Mouse (Mus musculus) cerebellum, adult (tissue): ENCODE measurements at regions not wholly inside any gene's neighbourhood (a gene's known extent, or its start where the extent isn't known, plus 50 kb on each side); places are given as distances from the start of the nearest gene placed in this dataset.

ENCODE experiments used
- ATAC-seq: cut with Nextera tagmentation; 2 replicates; pipeline ENCODE4 v1.9.2; 2017; ENCODE audit warnings: mild to moderate bottlenecking, moderate library complexity, mixed read lengths; ENCODE audit not compliant: insufficient number of reproducible peaks, low FRiP score, low TSS enrichment

GRCm38 (mm10) chr19:18200105-18200782 lies 362.8 kb upstream of the Pcsk5 start:
- ATAC-seq: no peak

DNA sequence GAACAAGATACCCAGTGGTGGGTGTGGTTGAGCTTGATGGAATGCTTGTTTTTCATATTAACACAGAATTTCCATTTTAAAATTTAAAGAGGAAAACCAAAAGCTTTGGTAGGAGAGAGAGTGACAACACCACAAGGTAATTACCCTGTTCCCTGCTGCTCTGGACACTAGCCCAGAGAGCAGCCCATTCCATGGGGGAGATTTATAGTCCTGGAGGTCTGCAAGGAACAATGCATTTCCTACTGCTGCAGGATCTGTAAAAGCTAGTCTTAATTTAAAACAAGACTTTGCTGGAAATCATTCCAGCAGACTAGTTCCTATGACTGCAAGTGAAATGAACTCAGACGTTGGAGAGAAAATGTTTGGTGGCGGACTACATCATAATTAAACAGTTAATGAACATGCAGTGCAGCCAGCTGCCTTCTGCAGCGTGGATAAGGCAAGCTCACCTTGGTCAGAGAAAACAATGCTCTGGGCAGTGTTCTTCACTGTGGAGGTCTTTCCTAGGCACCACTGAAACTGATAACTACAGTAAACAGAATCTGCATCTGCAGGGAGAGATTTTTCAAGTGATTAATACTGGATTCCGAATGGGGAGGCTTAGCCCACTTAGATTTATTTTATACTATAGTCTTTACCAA lies 351.8 kb upstream of the Pcsk5 start:
- no peak for ATAC-seq

- no peak for ATAC-seq
These were observed 350.9 kb upstream of the Pcsk5 start for GRCm38 (mm10) chr19:18188122-18188866.

GRCm38 (mm10) chr19:18185767-18186554 lies 348.5 kb upstream of the Pcsk5 start:
- ATAC-seq: no peak

GRCm38 (mm10) chr19:18185211-18185610 lies 347.8 kb upstream of the Pcsk5 start:
- ATAC-seq: no peak

GRCm38 (mm10) chr19:18176200-18176599 lies 338.8 kb upstream of the Pcsk5 start:
- no peak for ATAC-seq

GRCm38 (mm10) chr19:18146494-18146893 lies 309.1 kb upstream of the Pcsk5 start:
- ATAC-seq: no peak

- no peak for ATAC-seq
These were observed 293.5 kb upstream of the Pcsk5 start for GRCm38 (mm10) chr19:18130936-18131335.

DNA sequence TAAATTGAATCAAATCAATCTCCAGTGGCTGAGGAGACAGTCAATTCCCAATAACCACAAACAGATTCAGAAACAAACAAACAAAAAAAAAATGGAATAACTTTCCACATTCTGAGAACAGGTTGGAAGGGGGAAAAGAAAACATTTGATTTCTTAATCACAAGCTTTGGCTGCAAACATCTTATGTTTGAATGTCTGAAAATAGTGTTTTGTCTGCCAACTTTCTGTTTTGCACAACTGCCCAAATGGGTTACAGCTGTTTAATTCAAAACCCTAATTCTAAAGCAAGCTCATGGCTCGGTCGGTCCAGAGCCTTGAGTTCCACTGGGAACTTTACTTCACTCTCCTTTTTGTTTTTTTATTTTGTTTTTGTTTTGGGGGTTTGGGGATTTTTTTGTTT lies 291.4 kb upstream of the Pcsk5 start:
- no peak for ATAC-seq

DNA sequence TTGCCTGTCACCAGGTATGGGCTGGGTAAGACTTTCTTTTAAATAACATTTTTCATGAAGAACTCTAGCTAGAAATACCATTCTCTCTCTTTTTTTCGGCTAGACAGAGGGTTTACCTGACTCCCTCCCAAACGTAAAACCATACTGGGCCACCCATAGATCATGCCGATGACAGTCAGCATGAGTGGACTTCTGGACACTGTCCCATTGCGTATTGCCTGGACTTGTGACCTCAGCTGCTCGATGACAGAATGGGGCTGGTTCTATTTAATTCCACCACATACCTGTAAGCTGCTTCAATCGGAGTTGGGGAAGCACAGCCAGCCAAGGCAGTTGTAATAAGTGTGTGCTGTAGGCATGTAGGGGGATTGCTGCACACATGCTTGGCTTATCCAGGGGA lies 268.8 kb upstream of the Pcsk5 start:
- ATAC-seq: no peak

GRCm38 (mm10) chr19:18104590-18104989 lies 267.2 kb upstream of the Pcsk5 start:
- no peak for ATAC-seq

DNA sequence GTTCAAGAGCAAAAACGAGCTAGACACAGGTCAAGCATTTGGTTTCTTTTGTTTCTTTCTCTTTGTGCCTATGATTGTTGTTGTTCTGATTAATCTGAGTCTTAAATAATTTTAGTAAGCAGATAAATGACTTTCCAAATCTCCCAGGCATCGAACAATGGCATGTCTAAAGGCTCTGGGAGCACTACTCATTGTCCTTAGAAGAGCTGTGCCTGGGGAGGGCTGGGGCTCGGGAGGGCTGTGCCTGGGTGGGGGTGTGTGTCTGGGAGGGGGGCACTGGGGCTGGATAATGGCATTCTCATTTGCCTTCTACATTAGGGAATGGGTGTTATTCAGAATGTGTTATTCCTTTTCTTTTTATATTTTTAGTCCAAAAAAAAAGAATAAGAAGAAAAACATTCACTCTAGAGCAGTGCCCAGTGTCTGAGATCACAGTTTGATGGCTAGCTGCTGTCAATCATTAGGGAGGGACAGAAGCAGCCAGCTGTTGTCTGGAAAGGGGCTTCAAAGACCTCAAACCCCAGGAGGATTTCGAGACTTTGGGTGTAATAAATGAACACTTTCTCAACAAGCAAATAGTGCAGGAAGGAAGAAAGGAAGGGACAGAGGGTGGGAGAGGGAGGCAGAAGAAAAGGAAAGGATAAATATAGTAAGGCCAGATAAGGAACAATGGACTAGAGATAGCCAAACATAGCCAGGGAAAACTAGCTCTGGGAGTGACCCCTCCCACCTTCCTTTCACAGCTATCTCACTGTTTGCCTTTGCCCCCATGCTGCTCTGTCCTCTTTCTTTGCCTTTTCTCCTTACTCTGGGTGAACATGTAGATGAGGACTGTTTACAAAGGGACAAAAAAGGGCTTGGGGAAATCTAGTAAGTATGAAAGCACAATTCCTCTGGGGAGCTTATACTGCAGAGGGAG lies 264.2 kb upstream of the Pcsk5 start:
- ATAC-seq: no peak

- peak; percentile 72; the same call in 1 of the 2 replicates for ATAC-seq
These were observed 245.9 kb upstream of the Pcsk5 start for GRCm38 (mm10) chr19:18083312-18083711.

- no peak for ATAC-seq
These were observed 231.5 kb upstream of the Pcsk5 start for GRCm38 (mm10) chr19:18068919-18069318.

DNA sequence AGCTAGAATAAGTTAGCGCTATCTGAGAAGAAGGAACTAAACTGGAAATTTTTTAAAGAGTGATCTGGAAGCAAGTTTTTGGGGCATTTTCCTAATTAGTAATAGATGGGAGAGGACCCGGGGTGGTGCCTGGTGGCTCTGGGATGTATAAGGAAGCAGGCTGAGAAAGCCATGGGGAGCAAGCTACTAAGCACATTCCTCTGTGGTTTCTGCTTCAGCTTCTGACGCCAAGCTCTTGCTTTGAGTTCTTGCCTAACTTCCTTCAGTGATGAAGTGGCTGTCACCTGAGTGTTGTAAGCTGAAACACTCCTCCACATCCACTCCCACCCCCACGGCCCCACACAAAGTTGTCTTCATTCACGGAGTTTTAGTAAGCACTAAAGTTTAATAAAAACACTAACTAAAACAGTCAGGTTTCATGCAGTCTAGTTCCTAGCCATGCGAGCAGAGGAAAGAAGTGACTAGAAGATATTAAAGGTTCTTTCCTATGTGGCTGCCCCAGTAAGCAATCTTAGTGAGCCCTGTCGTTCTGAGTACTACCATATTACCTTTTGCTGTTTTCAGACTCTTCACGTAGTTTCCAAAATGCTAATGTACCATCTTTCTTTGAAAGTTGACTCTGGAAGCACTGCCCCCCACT lies 230.5 kb upstream of the Pcsk5 start:
- ATAC-seq: no peak

DNA sequence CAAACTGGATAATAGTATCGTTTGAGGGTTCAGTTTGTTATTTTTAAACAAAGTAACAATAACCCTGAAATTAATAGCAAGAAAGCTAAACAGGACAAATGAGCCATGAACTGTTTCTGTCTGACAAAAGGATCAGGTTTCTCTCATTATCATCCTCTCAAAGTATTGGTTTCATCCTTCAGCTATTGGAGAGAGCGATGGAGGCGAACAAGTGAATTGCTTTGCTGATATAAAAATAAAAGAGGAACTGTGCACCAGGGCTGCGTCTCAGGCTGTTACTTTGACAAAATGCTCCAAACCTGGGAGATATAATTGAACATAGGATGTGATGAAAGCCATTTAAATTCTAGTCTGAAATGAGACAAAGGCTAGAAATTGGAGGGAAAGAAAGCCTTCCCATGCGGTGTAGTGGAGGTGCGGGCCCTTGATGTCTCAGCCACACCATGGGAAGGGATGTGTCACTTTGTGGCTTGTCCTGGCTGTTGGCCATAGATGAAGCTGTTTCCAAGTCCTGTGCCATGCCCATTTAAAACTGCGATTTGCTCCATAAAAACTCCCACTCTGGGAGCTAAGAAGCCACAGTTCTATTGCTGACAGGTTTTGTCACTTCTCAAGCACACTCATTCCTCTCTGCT lies 219.9 kb upstream of the Pcsk5 start:
- ATAC-seq: no peak

DNA sequence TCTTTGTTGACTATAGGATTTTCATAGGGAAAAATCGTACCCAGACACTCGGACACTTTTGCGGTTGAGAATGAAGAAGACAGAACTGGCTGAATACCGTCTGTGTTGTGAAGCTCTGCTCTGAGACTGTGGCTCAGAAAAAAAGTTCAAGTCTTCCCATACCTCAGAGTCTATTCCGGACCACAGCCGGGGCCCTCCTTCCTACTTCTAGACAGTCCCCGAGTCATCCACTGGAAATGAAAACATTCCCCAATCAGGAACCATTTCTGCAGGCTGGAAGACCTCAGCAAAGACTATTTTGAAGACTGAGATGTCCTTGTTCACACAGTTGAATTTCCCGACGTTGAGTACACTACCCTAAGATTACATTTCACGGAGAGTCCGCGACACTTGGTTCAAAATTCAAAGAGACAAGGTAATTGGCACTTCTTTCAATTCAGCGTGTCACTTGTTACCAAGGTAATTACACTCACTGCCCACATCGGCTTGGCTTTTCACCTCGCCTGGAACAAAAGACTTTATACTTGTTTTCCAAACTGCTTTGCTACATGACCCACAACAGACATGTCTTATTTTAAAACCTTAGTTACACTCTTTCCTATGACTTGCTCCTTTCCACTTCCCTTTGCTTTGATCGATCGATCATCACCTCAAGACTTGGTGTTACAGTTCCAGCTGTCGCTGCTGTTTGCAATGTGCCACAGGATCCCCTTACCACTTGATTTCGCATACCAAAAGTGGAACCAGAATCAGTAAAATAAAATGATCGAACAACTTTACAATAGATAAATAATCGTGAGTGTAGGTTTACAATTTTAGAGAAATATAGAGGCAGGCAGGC lies 219.2 kb upstream of the Pcsk5 start:
- no peak for ATAC-seq

- ATAC-seq: peak; percentile 52; the same call in 1 of the 2 replicates
These were observed 212.9 kb upstream of the Pcsk5 start for GRCm38 (mm10) chr19:18050353-18050752.
